Mouse (Mus musculus): ENCODE measurements around the gene Agbl3. TPM values are rescaled to one million over a fixed set of nuclear protein-coding genes. Genes with fewer than 3 reads are reported as not detected.

Gene Agbl3
- total RNA-seq (2021), result 10 to 100 TPM; 13.5 to 13.7 TPM
- long read RNA-seq, transcript Agbl3-203 (4 exons, 805 nt), result major isoform, 6 of 11 reads
- long read RNA-seq, partial matches to known transcripts, result 1 of 11 reads
- long read RNA-seq, other reads (novel, unspliced or antisense), result 2 of 11 reads

GRCm38 (mm10) chr6:34780231-34780942 lies at the start of gene Agbl3:
Agbl3 (plus strand) TSS chr6:34780432.
- DNase-seq (ENCODE audit: low spot score in 2 of 2), result peak; percentile 88 to 95

DNA sequence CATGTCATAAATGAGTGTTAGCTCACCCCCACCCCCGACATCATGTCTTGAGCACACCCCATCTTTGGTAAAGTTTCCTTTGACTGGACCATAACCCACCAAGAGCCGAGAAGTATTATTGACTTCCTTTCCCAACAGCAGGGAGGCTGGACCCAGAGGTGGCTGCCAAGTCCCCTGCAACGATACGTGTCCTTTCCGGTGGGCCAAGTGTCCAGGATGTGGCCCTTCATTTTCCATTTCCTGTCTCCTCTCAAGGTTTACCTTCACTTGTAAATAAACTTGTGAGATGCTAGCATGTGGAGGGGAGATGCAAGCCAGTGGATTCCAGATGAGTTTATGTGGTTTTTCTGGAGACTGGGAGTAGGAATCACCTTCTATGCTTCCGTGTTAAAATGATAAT lies 49.2 kb upstream of the Agbl3 start:
- no peak for DNase-seq (ENCODE audit: low spot score in 2 of 2)

DNA sequence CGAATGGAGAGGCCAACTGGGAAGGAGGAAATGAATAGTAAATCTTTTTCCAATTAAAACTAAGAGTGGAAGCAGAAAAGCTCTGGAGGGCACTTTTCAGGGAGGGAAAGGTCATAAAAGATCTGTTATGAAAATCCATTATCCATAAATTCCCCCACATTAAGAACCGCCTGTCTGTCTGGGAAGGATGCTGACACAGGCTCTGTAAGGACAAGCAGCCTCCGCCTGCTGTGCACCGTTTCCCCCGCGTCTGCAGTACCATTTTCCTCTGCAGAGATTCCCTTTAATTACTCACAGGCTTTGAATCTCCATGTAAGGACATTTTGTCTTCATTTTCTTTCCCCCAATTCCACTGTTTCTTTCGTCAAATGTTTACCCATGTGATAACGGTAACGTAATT lies 48.7 kb upstream of the Agbl3 start:
- no peak for DNase-seq (ENCODE audit: low spot score in 2 of 2)

GRCm38 (mm10) chr6:34734940-34735695 lies 45.1 kb upstream of the Agbl3 start:
- no peak for DNase-seq (ENCODE audit: low spot score in 2 of 2)

DNA sequence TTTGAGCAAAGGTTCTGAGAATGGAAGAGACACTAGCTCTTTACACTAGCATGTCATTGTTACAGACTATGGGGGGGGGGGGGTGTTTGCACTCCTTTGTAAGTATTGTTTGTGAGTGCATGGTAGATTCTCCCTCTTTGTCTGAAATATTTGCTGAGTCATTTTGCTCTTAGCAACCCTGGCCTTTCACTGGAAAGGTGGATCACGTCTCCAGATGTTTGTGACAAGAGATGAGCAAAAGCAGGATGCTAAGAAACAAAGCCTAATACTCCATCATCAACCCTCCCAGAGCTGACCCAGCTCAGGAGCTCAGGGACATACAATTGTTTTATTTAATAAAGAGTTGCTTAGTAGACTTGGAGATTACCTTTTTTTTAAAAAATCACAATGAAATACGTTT lies 43.3 kb upstream of the Agbl3 start:
- no peak for DNase-seq (ENCODE audit: low spot score in 2 of 2)

DNA sequence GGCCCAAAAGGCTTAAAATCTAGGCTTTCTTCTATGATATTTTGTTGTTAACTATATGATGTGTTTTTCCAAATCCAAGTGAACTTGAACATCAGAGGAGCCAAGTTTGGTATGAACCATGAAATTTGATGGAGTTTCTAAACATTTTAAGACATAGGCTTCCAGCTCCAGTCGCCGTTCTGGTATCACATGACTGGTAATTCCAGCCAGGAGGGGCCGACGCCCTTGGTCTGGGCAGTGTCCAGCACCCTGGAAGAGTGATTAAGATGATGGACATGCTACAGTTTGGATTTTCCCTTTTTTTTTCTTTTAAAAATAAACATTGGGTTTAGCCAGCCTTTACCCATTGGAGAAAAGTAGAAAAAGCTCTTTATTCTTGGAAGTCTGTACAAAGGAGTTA lies 36.3 kb upstream of the Agbl3 start:
- DNase-seq (ENCODE audit: low spot score in 2 of 2), result no peak

- no peak for DNase-seq (ENCODE audit: low spot score in 2 of 2)
Observed at GRCm38 (mm10) chr6:34747846-34748245, 32.4 kb upstream of the Agbl3 start.

GRCm38 (mm10) chr6:34748566-34748965 lies 31.7 kb upstream of the Agbl3 start:
- no peak for DNase-seq (ENCODE audit: low spot score in 2 of 2)

GRCm38 (mm10) chr6:34749526-34749925 lies 30.7 kb upstream of the Agbl3 start:
- no peak for DNase-seq (ENCODE audit: low spot score in 2 of 2)

GRCm38 (mm10) chr6:34750487-34751120 lies 29.6 kb upstream of the Agbl3 start:
- DNase-seq (ENCODE audit: low spot score in 2 of 2), result no peak

DNA sequence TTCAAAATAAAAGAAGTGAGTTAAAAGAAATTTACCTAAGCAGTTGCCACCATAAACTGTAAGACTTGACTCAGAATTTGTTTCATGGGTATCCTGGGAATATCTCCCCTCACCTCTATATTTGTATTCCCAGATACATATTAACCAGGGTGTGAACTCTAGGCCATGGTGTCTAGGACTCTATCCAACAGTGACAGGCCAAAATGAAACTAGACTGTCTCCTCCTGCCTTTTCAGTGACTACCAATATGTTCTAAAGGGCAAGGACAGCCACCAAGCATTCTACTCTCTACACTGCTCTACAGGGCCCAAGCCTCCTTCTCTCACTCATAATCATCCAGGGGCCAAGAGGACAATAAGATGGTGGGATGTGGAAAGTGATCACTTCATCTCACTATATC lies 28.6 kb upstream of the Agbl3 start:
- no peak for DNase-seq (ENCODE audit: low spot score in 2 of 2)

DNA sequence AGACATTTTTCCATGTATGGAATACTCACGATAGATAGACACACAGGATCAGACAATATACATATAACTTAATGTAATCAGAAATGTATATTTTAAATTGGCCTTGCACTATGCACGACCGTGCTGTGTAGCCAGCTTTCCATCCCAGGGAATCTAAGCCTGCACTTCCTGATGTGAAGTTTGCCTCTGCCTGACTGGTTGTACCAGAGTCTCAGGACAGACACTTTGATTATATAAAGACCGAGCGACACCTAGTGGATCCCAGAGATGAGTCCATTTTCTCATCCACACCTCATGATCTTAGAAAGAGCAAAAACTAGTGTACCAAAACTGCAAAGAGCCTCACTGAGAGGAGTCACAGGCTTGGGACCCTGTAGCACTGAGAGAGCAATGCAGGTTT lies 25.8 kb upstream of the Agbl3 start:
- peak; percentile 36 to 82 for DNase-seq (ENCODE audit: low spot score in 2 of 2)

DNA sequence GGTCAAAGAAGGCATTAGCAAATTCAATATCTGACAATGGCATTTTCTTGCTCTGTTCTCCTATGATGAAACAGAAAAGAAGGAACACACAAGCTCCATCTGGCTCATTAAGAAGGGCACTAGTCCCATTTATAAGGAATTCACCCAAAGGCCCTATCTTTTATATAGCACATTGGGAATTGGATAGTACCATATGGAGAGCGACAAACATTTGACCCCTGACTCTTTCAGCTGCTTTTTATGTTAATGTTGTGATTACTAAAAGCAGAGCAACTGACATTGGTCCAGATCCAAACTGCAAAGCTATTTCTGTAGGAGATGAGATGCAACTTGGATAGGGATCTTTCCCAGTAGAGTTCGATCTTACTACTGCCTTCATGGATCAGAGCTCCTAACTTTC lies 21.9 kb upstream of the Agbl3 start:
- no peak for DNase-seq (ENCODE audit: low spot score in 2 of 2)

DNA sequence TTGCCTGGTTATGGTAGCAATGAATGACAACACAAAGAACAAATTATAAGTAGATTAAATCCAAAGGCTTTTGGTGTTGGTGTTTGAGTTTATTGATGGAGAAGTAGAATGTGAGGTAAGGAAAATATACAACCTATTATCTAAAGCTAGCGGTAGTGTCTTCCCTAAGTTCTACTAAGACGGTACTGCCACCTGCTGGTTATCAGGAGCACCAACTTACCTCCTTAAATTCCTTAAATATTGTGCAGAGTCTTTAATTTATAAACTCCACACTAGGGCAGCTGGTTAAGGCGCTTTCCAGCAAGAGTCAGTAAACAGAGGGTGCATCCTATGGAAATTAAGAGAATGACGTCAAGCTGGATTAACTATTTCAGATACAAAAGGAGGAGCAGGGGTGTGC lies 20.2 kb upstream of the Agbl3 start:
- peak in 1 of 2 experiments; percentile 49 for DNase-seq (ENCODE audit: low spot score in 2 of 2)

- no peak for DNase-seq (ENCODE audit: low spot score in 2 of 2)
Observed at GRCm38 (mm10) chr6:34765721-34766120, 14.5 kb upstream of the Agbl3 start.

DNA sequence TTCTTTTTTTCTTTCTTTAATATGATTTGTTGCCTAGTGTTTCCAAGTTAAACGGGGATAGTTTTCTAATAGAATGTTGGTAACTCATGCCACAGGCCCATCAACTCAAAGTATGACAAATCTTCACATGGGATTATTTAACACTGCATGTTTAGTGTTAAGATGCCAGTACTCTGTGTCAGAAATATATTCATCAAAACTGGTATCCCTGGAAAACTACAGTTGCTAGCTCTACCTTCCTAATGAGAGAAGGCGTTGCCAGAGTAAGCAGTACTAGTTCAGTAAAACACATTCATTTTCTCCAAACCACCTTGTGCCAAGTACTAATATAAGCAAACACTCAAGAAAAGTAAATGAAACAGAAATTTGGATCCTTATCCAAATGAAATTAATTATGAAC lies 10.2 kb upstream of the Agbl3 start:
- DNase-seq (ENCODE audit: low spot score in 2 of 2), result no peak

DNA sequence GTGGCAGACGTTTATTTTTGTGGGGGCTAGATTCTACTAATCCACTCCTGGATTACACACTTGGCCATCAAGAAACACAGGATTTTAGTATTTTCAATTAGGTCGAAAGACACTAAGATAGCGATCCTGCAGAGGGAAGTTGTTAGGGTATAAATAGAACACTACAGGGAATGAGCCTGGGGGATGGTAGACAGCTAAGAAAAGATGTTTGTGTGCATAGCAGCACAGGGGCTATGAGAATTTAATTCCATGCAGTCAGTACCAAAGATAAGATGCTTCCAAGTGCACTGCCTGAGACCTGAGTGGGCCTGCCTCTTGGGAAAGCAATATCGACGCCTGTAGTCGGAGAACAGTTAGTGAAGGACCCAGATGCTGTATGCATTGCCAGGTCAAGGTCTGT lies 9.7 kb upstream of the Agbl3 start:
- no peak for DNase-seq (ENCODE audit: low spot score in 2 of 2)

- no peak for DNase-seq (ENCODE audit: low spot score in 2 of 2)
Observed at GRCm38 (mm10) chr6:34776396-34776795, 3.8 kb upstream of the Agbl3 start.

GRCm38 (mm10) chr6:34777094-34777493 lies 3.1 kb upstream of the Agbl3 start:
- no peak for DNase-seq (ENCODE audit: low spot score in 2 of 2)

DNA sequence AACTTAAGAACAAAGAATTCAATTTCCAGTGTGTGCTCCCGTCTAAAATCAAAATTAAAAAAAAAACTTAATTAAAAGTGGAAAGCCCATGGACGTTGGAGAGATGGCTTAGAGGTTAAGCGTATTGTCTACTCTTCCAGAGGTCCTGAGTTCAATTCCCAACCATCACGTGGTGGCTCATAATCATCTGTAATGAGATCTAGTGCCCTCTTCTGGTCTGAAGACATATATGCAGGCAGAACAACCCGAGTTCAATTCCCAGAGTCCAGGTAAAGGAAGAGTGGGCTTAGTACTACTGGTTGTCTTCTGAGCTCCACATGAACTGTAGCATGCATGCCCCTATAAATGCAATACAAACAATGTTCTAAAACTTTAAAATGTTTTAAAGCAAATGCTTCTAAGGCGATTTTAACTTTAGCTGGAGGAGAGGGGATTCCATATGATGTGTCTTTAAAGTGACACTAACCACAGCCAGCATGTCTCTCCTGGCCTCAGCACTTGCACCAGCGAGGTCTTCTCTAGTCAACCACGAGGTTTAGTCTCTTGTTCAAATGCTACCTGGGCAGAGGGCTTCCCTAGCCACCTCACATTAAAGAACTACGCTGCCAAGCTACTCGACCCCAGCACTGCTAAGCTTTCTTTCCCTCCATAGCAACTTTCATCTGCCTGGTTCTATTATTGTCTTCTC lies 2.1 kb upstream of the Agbl3 start:
- DNase-seq (ENCODE audit: low spot score in 2 of 2), result no peak

DNA sequence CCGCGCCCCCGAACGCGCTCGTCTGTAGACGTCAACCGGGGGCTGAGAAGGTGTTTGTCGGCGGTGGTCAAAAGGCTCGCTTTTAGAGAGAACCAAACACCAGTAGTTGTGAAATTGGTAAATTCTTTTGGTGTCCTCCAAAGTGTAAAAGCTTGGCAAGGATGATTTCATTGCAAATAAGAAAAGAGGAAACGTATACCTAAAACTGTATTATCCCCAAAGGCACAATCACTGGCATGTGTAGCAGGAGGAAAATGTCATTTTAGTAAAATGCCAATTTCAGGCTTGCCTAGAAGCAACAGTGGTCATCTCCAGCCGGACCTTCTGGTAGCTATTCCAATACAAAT lies 684 bp downstream of the Agbl3 start:
- no peak for DNase-seq (ENCODE audit: low spot score in 2 of 2)

DNA sequence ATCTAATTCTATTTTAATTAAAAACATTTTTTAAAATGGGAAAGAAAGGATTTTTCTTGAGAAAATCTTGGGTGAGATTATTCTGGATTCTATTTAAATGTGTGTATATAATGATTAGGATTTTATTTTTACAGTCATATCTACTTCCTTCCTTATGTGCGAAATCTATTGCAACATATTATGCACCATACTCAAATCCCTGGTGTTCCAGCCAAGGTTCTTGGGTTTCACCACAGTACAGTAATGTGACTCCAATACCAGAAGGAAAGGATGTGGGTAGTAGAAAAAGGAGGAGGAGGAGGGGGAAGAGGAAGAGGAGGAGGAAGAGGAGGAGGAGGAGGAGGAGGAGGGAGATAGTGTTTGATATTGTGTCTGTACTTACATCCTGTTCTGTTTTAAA lies 2.3 kb downstream of the Agbl3 start:
- no peak for DNase-seq (ENCODE audit: low spot score in 2 of 2)
